Mouse (Mus musculus): ENCODE data around the gene Nop14.

Gene Nop14

GRCm38 (mm10) chr5:34659686-34660590, at the start of gene Nop14, which contains the start of gene Grk4:
Gene Nop14, minus strand, starts transcription at chr5:34660148.
Gene Grk4, plus strand, starts transcription at chr5:34660379.
- DNase-seq (ENCODE audit: extremely low spot score, low read depth, low spot score), result peak; percentile 100

- DNase-seq (ENCODE audit: extremely low spot score, low read depth, low spot score), result no peak
Measured at GRCm38 (mm10) chr5:34708436-34708835, 48.5 kb upstream of the Nop14 start.

- no peak for DNase-seq (ENCODE audit: extremely low spot score, low read depth, low spot score)
Measured at GRCm38 (mm10) chr5:34695521-34695920, 35.6 kb upstream of the Nop14 start.

- no peak for DNase-seq (ENCODE audit: extremely low spot score, low read depth, low spot score)
Measured at GRCm38 (mm10) chr5:34692782-34693181, 32.8 kb upstream of the Nop14 start.

GRCm38 (mm10) chr5:34689868-34690267, 29.9 kb upstream of the Nop14 start:
- DNase-seq (ENCODE audit: extremely low spot score, low read depth, low spot score), result no peak

GRCm38 (mm10) chr5:34670280-34670679, 10.3 kb upstream of the Nop14 start:
- no peak for DNase-seq (ENCODE audit: extremely low spot score, low read depth, low spot score)

GRCm38 (mm10) chr5:34669493-34669892, 9.5 kb upstream of the Nop14 start:
- DNase-seq (ENCODE audit: extremely low spot score, low read depth, low spot score), result no peak

- no peak for DNase-seq (ENCODE audit: extremely low spot score, low read depth, low spot score)
Measured at GRCm38 (mm10) chr5:34663231-34663630, 3.3 kb upstream of the Nop14 start.

GRCm38 (mm10) chr5:34661909-34662308, 2.0 kb upstream of the Nop14 start:
- no peak for DNase-seq (ENCODE audit: extremely low spot score, low read depth, low spot score)

- no peak for DNase-seq (ENCODE audit: extremely low spot score, low read depth, low spot score)
Measured at GRCm38 (mm10) chr5:34660591-34661130, 713 bp upstream of the Nop14 start.

GRCm38 (mm10) chr5:34657556-34657955, 2.4 kb downstream of the Nop14 start:
- no peak for DNase-seq (ENCODE audit: extremely low spot score, low read depth, low spot score)

GRCm38 (mm10) chr5:34654881-34655280, 5.1 kb downstream of the Nop14 start:
- no peak for DNase-seq (ENCODE audit: extremely low spot score, low read depth, low spot score)

GRCm38 (mm10) chr5:34652961-34653360, 7.0 kb downstream of the Nop14 start:
- no peak for DNase-seq (ENCODE audit: extremely low spot score, low read depth, low spot score)

GRCm38 (mm10) chr5:34647581-34647980, 12.4 kb downstream of the Nop14 start:
- DNase-seq (ENCODE audit: extremely low spot score, low read depth, low spot score), result no peak

- no peak for DNase-seq (ENCODE audit: extremely low spot score, low read depth, low spot score)
Measured at GRCm38 (mm10) chr5:34642932-34643331, 17.0 kb downstream of the Nop14 start.

GRCm38 (mm10) chr5:34641991-34642390, 18.0 kb downstream of the Nop14 start:
- no peak for DNase-seq (ENCODE audit: extremely low spot score, low read depth, low spot score)

GRCm38 (mm10) chr5:34637591-34638156, 22.3 kb downstream of the Nop14 start:
- DNase-seq (ENCODE audit: extremely low spot score, low read depth, low spot score), result no peak

- no peak for DNase-seq (ENCODE audit: extremely low spot score, low read depth, low spot score)
Measured at GRCm38 (mm10) chr5:34636481-34637287, 23.3 kb downstream of the Nop14 start, which contains the start of gene Mfsd10. Gene Mfsd10, minus strand, starts transcription at chr5:34637212.

- DNase-seq (ENCODE audit: extremely low spot score, low read depth, low spot score), result no peak
Measured at GRCm38 (mm10) chr5:34635665-34636192, 24.2 kb downstream of the Nop14 start.

- DNase-seq (ENCODE audit: extremely low spot score, low read depth, low spot score), result no peak
Measured at GRCm38 (mm10) chr5:34634746-34635400, 25.1 kb downstream of the Nop14 start.
